Mouse (Mus musculus): Measurements from ENCODE around the gene Sdf4. TPM values are rescaled to one million over a fixed set of nuclear protein-coding genes. Genes with fewer than 3 reads are reported as not detected.

The Sdf4 gene
- polyA plus RNA-seq (2012; rRNA removed): 30.4 and 33.1 TPM in 2 replicates

GRCm38 (mm10) chr4:155992241-155992905, at the start of gene Sdf4, which contains the start of gene B3galt6:
Sdf4 (plus strand) TSS chr4:155992872.
B3galt6 (minus strand) TSS chr4:155992649.

GRCm38 (mm10) chr4:155943534-155944249, 49.0 kb upstream of the Sdf4 start, which contains the start of gene Ube2j2:
Ube2j2 (plus strand) TSS chr4:155943831.

GRCm38 (mm10) chr4:155962167-155962971, 30.3 kb upstream of the Sdf4 start, which contains the start of gene C1qtnf12:
C1qtnf12 (plus strand) TSS chr4:155962318.

GRCm38 (mm10) chr4:156013637-156014036, 21.0 kb downstream of the Sdf4 start, which contains the start of gene Tnfrsf4:
Tnfrsf4 (plus strand) TSS chr4:156013843.

GRCm38 (mm10) chr4:156026013-156026412, 33.3 kb downstream of the Sdf4 start, which contains the start of gene Tnfrsf18:
Tnfrsf18 (plus strand) TSS chr4:156026164.

GRCm38 (mm10) chr4:156059261-156059660, 66.6 kb downstream of the Sdf4 start, which contains the start of gene Ttll10:
Ttll10 (minus strand) TSS chr4:156059414.

Other genes with a start within 250 kb of the Sdf4 start
- gene Atad3a, start 231.8 kb upstream of the Sdf4 start, polyA plus RNA-seq (2012; rRNA removed): 37.8 and 42.2 TPM in 2 replicates
- 0.12 and 0.18 TPM in 2 replicates for gene Vwa1, start 218.2 kb upstream of the Sdf4 start, polyA plus RNA-seq (2012; rRNA removed)
- gene Tmem88b, start 207.0 kb upstream of the Sdf4 start, polyA plus RNA-seq (2012; rRNA removed): 0.29 TPM in 2 replicates
- gene Ankrd65, start 202.4 kb upstream of the Sdf4 start, polyA plus RNA-seq (2012; rRNA removed): 0.02 TPM in 1 of 2 replicates, not detected in the other
- 68.5 and 74.1 TPM in 2 replicates for gene Mrpl20, start 190.0 kb upstream of the Sdf4 start, polyA plus RNA-seq (2012; rRNA removed)
- 66.5 and 75.1 TPM in 2 replicates for gene Ccnl2, start 180.4 kb upstream of the Sdf4 start, polyA plus RNA-seq (2012; rRNA removed)
- 76.4 and 80.4 TPM in 2 replicates for gene Aurkaip1, start 161.6 kb upstream of the Sdf4 start, polyA plus RNA-seq (2012; rRNA removed)
- gene Mxra8, start 153.2 kb upstream of the Sdf4 start, polyA plus RNA-seq (2012; rRNA removed): 5.0 and 5.9 TPM in 2 replicates
- gene Dvl1, start 145.5 kb upstream of the Sdf4 start, polyA plus RNA-seq (2012; rRNA removed): 18.2 and 20.1 TPM in 2 replicates
- 0.06 and 0.08 TPM in 2 replicates for gene Tas1r3, start 129.5 kb upstream of the Sdf4 start, polyA plus RNA-seq (2012; rRNA removed)
- 4.5 and 5.1 TPM in 2 replicates for gene Cptp, start 123.4 kb upstream of the Sdf4 start, polyA plus RNA-seq (2012; rRNA removed)
- 19.9 and 22.3 TPM in 2 replicates for gene Ints11, start 123.3 kb upstream of the Sdf4 start, polyA plus RNA-seq (2012; rRNA removed)
- 14.5 and 17.2 TPM in 2 replicates for gene Pusl1, start 101.1 kb upstream of the Sdf4 start, polyA plus RNA-seq (2012; rRNA removed)
- gene Acap3, start 101.0 kb upstream of the Sdf4 start, polyA plus RNA-seq (2012; rRNA removed): 6.8 and 9.2 TPM in 2 replicates
- 34.7 and 36.6 TPM in 2 replicates for gene Ube2j2, start 49.0 kb upstream of the Sdf4 start, polyA plus RNA-seq (2012; rRNA removed)
- gene C1qtnf12, start 30.6 kb upstream of the Sdf4 start, polyA plus RNA-seq (2012; rRNA removed): 32.6 and 35.9 TPM in 2 replicates
- gene B3galt6, start 223 bp upstream of the Sdf4 start, polyA plus RNA-seq (2012; rRNA removed): 2.1 and 2.8 TPM in 2 replicates
- 0.85 and 1.0 TPM in 2 replicates for gene Tnfrsf4, start 21.0 kb downstream of the Sdf4 start, polyA plus RNA-seq (2012; rRNA removed)
- gene Tnfrsf18, start 33.3 kb downstream of the Sdf4 start, polyA plus RNA-seq (2012; rRNA removed): 0.15 and 0.24 TPM in 2 replicates
- gene Ttll10, start 66.5 kb downstream of the Sdf4 start, polyA plus RNA-seq (2012; rRNA removed): 0.43 and 0.44 TPM in 2 replicates
- gene 9430015G10Rik, start 117.1 kb downstream of the Sdf4 start, polyA plus RNA-seq (2012; rRNA removed): 12.7 and 17.1 TPM in 2 replicates
- 0.19 and 0.24 TPM in 2 replicates for gene Rnf223, start 137.6 kb downstream of the Sdf4 start, polyA plus RNA-seq (2012; rRNA removed)
- gene Agrn, start 204.6 kb downstream of the Sdf4 start, polyA plus RNA-seq (2012; rRNA removed): 19.0 and 20.7 TPM in 2 replicates
- 9.9 and 16.3 TPM in 2 replicates for gene Isg15, start 207.9 kb downstream of the Sdf4 start, polyA plus RNA-seq (2012; rRNA removed)
- gene AW011738, start 210.4 kb downstream of the Sdf4 start, polyA plus RNA-seq (2012; rRNA removed): 0.66 and 0.84 TPM in 2 replicates
- gene Perm1, start 223.0 kb downstream of the Sdf4 start, polyA plus RNA-seq (2012; rRNA removed): 0.03 and 0.08 TPM in 2 replicates
- gene Plekhn1, start 242.0 kb downstream of the Sdf4 start, polyA plus RNA-seq (2012; rRNA removed): 8.9 and 9.5 TPM in 2 replicates
- gene Noc2l, start 243.1 kb downstream of the Sdf4 start, polyA plus RNA-seq (2012; rRNA removed): 63.6 and 69.6 TPM in 2 replicates

Data from liver, embryonic 14 days (tissue).